Mouse (Mus musculus): Measurements from ENCODE around the gene Defb45.

The Defb45 gene

GRCm38 (mm10) chr2:152599299-152599698, at the start of gene Defb45:
Gene Defb45 (minus strand): TSS chr2:152599399.
- DNase-seq, result no peak

DNA sequence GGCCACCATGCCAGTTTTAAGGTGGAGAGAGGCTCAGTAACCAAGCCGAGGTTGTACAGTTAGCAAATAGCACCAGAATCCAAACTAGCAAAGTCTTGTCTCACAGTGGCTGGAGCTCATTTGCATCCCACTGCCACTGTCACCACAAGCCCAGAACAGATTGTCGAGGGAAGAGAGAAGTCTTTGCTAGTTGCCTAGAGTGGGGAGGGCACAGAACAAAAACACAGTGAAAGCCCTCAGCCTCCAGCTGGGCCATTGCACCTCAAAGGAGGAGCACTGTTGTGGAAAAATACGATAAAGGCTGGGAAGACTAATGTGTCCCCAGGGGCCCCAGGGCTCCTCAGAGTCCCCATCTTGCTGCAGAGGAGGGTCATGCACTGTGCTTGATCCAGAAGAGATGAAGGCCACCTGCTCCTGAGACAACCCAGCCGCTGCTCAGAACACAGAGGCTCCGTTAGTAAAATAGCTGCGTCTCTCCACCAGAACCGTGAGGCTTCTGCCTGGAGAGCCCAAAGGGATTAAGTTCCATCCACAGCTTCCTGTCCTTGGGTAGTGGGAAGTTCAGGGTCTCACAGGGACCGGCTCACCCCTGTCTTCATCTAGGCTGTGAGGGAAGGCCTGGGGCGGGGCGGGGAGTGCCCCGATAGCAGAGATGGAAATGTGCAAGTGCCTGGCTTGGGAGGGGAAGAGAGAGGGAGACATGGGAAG, 40.4 kb upstream of the Defb45 start:
- peak; percentile 81 for DNase-seq

DNA sequence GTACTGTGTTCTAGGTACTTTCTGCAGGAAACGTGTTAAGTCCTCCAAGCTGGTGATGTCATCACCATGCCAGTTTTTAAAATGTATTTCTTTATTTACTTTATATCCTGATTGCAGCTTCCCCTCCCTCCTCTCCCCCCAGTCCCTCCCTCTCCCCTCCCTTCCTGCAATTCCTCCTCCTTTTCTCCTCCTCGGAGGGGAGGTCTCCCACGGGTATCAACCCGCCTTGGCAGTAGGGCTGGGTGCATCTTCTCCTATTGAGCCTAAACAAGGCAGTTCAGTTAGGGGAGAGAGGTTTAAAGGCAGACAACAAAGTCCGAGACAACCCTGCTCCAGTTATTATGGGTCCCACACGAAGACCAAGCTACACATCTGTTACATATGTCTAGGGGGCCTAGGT, 39.7 kb upstream of the Defb45 start:
- DNase-seq, result no peak

DNA sequence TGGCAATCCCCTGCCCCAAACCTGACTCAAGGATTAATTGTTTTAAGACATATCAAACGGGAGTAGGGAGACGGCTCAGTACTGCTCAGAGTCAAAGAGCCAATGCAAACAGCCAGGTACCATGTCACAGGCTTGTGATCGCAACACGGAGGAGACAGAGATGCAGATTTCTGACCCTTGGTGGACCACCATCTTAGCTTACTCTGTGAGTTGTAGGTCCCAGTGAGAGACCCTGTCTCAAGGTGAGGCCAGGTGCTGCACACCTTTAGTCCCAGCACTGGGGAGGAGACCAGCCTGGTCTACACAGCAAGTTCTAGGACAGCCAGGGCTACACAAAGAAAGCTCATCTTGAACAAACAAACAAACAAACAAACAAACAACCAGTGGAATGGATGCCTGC, 38.2 kb upstream of the Defb45 start:
- no peak for DNase-seq

GRCm38 (mm10) chr2:152637006-152637322, 37.8 kb upstream of the Defb45 start:
- no peak for DNase-seq

DNA sequence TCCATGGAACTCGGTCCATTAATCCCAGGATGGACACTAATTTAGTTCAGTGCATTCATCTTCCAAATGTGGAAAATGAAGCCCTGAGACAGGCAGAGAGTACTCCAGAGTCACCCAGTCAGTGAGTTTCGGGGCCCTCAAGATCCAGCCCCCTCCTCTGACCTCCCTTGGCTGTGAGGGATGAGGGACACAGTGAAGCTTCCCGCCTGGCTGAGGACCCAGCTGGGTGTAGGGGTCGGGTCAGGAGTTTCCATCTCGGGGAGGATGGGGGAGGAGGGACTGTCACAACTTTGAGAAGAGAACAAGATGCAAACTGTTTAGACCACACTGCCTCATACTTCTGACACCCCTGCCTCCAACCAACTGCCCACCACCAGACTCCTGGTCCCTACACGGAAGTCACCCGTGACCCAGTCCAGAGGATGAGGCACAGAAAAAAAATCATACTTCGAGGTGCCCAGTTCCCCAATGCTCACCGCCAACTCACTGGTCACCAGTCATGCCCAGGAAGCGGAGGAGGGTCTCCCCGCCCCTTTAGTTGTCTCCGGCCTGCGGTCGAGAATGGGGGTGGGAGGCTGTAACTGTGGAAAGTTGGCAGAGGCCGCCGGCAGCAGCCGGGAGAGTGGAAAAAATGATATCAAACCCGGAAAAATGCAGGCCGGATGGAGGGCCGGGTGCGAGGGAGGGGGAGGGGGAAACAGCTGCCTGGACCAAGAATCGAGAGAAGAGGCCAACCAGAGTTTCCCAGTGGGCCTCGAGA, 37.2 kb upstream of the Defb45 start:
- DNase-seq, result peak; percentile 91

- DNase-seq, result no peak
Observed at GRCm38 (mm10) chr2:152634311-152634710, 35.1 kb upstream of the Defb45 start.

GRCm38 (mm10) chr2:152633334-152633733, 34.1 kb upstream of the Defb45 start:
- DNase-seq, result no peak

GRCm38 (mm10) chr2:152629904-152630303, 30.7 kb upstream of the Defb45 start:
- no peak for DNase-seq

- DNase-seq, result no peak
Observed at GRCm38 (mm10) chr2:152629239-152629638, 30.0 kb upstream of the Defb45 start.

DNA sequence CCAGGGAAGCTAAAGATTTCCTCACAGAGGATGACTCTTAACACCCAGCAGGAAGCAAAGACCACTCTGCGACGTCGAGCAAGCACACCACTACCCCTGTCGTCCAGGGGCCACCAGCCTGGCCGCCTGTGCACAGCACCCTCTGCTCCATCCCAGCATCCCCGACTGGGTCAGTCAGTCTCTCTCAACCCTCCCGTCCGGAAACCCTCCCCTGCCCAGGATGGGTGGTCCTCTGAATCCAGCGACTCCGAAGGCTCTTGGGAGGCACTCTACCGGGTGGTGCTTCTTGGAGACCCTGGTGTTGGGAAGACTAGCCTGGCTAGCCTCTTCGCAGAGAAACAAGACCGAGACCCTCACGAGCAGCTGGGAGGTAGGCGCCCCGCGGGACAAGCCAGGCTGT, 28.9 kb upstream of the Defb45 start:
- DNase-seq, result peak; percentile 42

- DNase-seq, result peak; percentile 58
Observed at GRCm38 (mm10) chr2:152626774-152627591, 27.8 kb upstream of the Defb45 start, which contains the start of gene Rem1. Gene Rem1 (plus strand): TSS chr2:152626951.

GRCm38 (mm10) chr2:152625256-152625655, 26.1 kb upstream of the Defb45 start:
- DNase-seq, result no peak

DNA sequence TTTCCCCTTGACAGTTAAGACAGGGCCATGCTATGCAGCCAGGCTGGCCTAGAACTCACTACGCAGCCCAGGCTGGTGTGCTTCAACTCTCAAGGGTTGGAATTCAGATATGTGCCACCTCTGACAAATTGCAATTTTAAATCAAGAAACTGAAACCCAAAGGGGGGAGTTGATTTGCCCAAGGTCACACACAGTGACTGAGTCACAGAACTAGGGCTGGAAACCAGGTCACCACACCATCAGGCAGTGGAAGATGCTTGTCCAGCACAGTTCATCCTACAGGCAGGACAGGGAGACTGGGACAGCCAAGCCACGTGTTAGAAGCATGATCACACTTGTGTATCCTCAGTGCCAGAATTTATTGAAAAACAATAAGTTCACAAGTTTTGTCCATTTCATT, 25.4 kb upstream of the Defb45 start:
- no peak for DNase-seq

GRCm38 (mm10) chr2:152622953-152623352, 23.8 kb upstream of the Defb45 start, which contains the start of gene Defb25:
Gene Defb25 (minus strand): TSS chr2:152623053.
- DNase-seq, result no peak

DNA sequence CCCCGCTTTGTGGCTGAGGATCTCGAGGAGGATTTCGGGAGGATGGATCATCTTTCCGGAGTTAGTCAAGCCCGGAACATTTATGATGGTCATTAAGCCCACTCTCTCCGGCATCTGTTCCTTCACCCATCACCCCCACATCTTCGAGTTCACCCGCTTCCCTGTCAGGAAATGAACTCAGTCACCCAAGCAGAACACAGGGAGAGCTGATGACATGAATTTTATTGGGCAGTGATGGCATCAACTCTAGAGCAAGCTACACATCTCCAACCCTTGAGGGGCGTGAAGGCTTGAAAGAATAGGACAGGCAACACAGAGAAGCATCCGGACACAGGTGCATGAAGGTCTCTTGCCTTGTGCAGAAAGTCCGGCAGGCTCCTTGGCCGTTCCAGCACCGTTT, 23.0 kb upstream of the Defb45 start:
- DNase-seq, result no peak

DNA sequence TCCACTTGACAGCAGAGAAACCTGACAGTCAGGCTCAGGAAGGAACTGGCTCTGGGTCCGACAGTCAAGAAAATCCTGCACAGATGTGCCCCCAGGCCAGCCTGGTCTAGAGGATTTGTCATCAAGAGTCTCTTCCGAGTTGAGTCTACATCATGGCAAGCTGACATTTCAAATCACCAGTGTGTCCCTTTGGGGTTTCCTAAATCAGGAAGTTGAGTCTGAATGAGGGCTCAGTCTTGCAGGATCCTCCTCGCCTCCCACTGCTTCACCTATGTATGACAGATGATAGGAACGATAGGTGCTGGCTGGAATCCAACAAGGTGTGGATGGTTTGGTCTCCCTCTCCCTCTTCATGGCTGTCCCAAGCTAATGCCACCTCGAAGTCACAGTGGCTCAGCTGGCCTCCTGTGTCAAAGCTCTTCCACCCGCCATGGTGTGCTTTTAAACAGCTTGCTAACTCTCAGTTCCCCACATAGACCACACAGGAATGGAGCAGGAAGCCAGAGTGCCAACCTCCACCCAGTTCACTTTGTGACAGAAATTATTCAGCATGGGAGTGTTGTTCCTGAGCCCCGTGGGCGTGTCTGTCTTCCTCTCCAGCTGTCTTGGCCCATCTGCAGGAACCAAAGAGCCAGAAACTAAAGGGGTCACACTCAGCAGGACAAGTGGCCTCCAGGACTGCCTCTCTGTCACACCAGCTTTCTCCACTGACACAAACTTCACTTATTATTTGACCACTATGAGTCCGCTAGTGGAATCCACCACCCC, 21.4 kb upstream of the Defb45 start:
- no peak for DNase-seq

GRCm38 (mm10) chr2:152617374-152617773, 18.2 kb upstream of the Defb45 start:
- no peak for DNase-seq

GRCm38 (mm10) chr2:152616470-152616869, 17.3 kb upstream of the Defb45 start:
- DNase-seq, result no peak

- peak; percentile 84 for DNase-seq
Observed at GRCm38 (mm10) chr2:152615563-152615962, 16.4 kb upstream of the Defb45 start.

DNA sequence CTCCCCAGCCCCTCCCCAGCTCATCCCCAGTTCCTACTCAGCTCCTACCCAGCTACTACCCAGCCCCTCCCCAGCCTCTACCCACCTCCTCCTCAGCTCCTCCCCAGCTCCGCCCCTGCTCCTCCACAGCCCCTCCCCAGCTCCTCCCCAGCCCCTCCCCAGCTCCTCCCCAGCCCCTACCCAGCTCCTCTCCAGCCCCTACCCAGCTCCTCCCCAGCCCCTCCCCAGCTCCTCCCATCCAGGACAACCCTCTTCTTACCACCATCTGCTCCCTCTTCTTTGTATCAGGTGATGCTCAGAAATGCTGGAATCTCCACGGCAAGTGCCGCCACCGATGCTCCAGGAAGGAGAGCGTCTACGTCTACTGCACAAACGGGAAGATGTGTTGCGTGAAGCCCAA, 13.0 kb upstream of the Defb45 start:
- no peak for DNase-seq

GRCm38 (mm10) chr2:152608719-152609118, 9.5 kb upstream of the Defb45 start:
- DNase-seq, result no peak

DNA sequence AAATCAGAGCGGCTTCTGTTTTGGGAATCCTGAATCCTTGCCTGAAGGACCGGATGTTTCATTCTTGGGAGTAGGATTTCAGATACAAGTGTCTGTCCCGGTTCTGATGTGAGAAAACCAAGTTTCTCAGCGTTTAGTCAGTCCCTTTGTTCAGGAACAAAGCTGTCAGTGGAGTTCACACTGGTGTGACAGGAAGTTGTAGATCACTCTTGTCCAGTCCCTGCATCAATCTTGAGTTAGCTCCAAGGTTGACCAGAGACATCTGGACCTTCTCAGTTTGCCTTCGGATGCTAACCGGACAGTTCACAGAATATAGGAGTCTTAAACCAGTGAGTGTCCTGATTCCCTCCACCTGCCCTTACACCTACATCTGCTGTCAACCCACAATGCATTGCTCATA, 8.5 kb upstream of the Defb45 start:
- DNase-seq, result peak; percentile 15
